In the genomic region with DNA sequence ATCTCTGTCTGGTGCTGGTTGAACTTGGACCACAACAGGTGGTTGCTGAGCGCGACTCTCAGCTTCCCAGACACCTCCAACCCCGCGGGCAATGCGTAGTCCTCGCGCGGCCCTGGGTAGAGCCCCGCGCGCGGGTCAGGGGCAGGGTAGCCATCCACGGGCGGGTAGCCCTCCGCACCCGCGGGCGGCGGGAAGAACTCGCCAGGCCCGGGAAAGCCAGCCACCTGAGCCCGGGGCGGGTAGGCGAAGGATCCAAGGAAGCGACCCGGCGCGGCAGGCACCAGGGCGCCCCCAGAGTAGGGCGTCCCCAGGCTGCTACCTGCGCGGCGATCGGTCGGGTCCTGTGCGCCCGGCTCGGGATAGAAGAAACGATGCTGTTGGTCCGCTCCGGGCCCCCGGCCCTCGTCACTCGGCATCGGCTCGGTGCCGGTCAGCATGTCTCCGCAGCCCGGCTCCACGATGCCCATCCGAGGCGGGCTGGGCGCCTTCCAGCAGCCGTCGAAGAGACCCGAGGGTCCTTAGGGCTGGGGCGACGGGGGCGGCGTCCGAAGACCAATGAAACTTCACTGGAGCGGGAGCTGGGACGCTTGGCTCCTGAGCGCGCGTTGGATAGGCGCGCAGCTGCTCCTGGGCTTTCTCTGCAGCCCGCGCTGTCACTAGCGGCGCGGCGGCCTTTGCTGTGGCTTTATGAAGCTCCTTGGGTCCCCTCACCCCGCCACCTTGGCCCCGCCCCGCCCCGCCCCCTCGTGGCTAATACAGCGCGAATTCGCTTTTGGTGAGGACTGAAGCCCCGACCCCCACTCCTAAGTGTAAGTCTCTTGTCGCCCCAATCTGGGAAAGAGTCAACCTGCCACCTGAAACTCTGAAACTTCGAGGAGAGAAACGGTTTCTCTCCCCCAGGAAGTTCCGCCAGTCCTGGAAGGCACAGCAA, we compare ENCODE assay signal across 8 mouse cellular contexts. TPM values are rescaled to one million over a fixed set of nuclear protein-coding genes. Genes with fewer than 3 reads are reported as not detected.
DNase-seq lines count a peak whose midpoint lies in the region; ATAC-seq and TF ChIP-seq lines count a peak whose summit lies in the region.

A gene (minus strand): TSS at position 661 of the 931 bp plus-strand sequence.

- no peak within 1 kb of the TSS for H3K27ac ChIP-seq in lung, embryonic 14.5 days (ENCODE audit: low read depth)
- H3K27ac ChIP-seq in embryonic facial prominence, embryonic 15.5 days (replicated peaks): no peak within 1 kb of the TSS
- no peak within 1 kb of the TSS for H3K27ac ChIP-seq in liver, embryonic 11.5 days (ENCODE audit: low read depth, low read length)

- no peaks in the 10 kb centered on the region for H3K9me3 ChIP-seq in lung, embryonic 14.5 days (ENCODE audit: low read depth, low read length)
- H3K9me3 ChIP-seq in embryonic facial prominence, embryonic 15.5 days (replicated peaks): no peaks in the 10 kb centered on the region
- no peaks in the 10 kb centered on the region for H3K9me3 ChIP-seq in liver, embryonic 11.5 days (ENCODE audit: control insufficient read depth, low read length)

- H3K9ac ChIP-seq in lung, embryonic 14.5 days: peak within 1 kb of the TSS; percentile 13; the same call in 1 of the 2 replicates
- H3K9ac ChIP-seq in embryonic facial prominence, embryonic 15.5 days: no peak within 1 kb of the TSS
- H3K9ac ChIP-seq in liver, embryonic 11.5 days (ENCODE audit: low read depth, low read length): no peak within 1 kb of the TSS

- peaks cover 69% of the 10 kb centered on the region for H3K27me3 ChIP-seq in lung, embryonic 14.5 days (ENCODE audit: insufficient read depth, low read length)
- peaks cover 69% of the 10 kb centered on the region for H3K27me3 ChIP-seq in embryonic facial prominence, embryonic 15.5 days
- peaks cover 77% of the 10 kb centered on the region for H3K27me3 ChIP-seq in liver, embryonic 11.5 days (replicated peaks; ENCODE audit: control insufficient read depth, insufficient read depth, low read length)
- H3K27me3 ChIP-seq in splenic B cell, adult 2 months (ENCODE audit: control insufficient read depth, insufficient read depth, low read length, poor library complexity, severe bottlenecking): no peaks in the 10 kb centered on the region

- H3K4me2 ChIP-seq in lung, embryonic 14.5 days: peak within 1 kb of the TSS; percentile 70
- H3K4me2 ChIP-seq in embryonic facial prominence, embryonic 15.5 days (replicated peaks): peak within 1 kb of the TSS; percentile 82
- peak within 1 kb of the TSS; percentile 62 for H3K4me2 ChIP-seq in liver, embryonic 11.5 days

- DNase-seq in lung, embryonic 14.5 days: peak; percentile 56
- no peak for DNase-seq in lung, postnatal 4 days
- DNase-seq in liver, embryonic 11.5 days (ENCODE audit: low spot score): no peak
- peak; percentile 39 for DNase-seq in splenic B cell, adult 2 months (ENCODE audit: low read depth, low spot score)
- DNase-seq in adipocyte (ENCODE audit: low spot score): no peak
- DNase-seq in adrenal gland, postnatal 4 days (ENCODE audit: low spot score in 2 of 2): no peak

- under 1% methylated on average over 87 of the region's 87 CpGs for WGBS in lung, embryonic 14.5 days
- under 1% methylated on average over 84 of the region's 87 CpGs for WGBS in embryonic facial prominence, embryonic 15.5 days
- WGBS in liver, embryonic 11.5 days: 2% methylated on average over 86 of the region's 87 CpGs

- no peak for TF ChIP-seq CTCF in lung, embryonic 14.5 days (IDR thresholded peaks at IDR 0.05; ENCODE audit: low read depth)

- peak within 1 kb of the TSS; percentile 40 for H3K4me3 ChIP-seq in lung, embryonic 14.5 days (ENCODE audit: low read depth, low read length)
- H3K4me3 ChIP-seq in embryonic facial prominence, embryonic 15.5 days (replicated peaks): peak within 1 kb of the TSS; percentile 43
- peak within 1 kb of the TSS; percentile 39 for H3K4me3 ChIP-seq in liver, embryonic 11.5 days (ENCODE audit: low read depth, low read length)

- no peaks in the 10 kb centered on the region for H3K36me3 ChIP-seq in lung, embryonic 14.5 days (ENCODE audit: insufficient read depth)
- H3K36me3 ChIP-seq in embryonic facial prominence, embryonic 15.5 days: no peaks in the 10 kb centered on the region
- no peaks in the 10 kb centered on the region for H3K36me3 ChIP-seq in liver, embryonic 11.5 days (ENCODE audit: control insufficient read depth, insufficient read depth, low read length)
- H3K36me3 ChIP-seq in splenic B cell, adult 2 months (ENCODE audit: control insufficient read depth, insufficient read depth, low read length, poor library complexity, severe bottlenecking): no peaks in the 10 kb centered on the region

- H3K4me1 ChIP-seq in lung, embryonic 14.5 days (ENCODE audit: insufficient read depth): peaks cover 6% of the 10 kb centered on the region; the same call in 1 of the 2 replicates
- peaks cover 19% of the 10 kb centered on the region for H3K4me1 ChIP-seq in embryonic facial prominence, embryonic 15.5 days
- peaks cover 9% of the 10 kb centered on the region; the same call in 1 of the 2 replicates for H3K4me1 ChIP-seq in liver, embryonic 11.5 days (replicated peaks; ENCODE audit: control insufficient read depth, insufficient read depth, low read length)

- peak; percentile 31; the same call in 1 of the 2 replicates for ATAC-seq in lung, embryonic 14.5 days (ENCODE audit: insufficient read depth)
- ATAC-seq in embryonic facial prominence, embryonic 15.5 days (ENCODE audit: insufficient number of reproducible peaks, low FRiP score, low TSS enrichment, low read depth): no peak
- ATAC-seq in liver, embryonic 11.5 days (replicated peaks; ENCODE audit: low FRiP score): no peak
- ATAC-seq in frontal cortex, adult (ENCODE audit: low TSS enrichment): no peak

RNA-seq across cellular contexts. Expression of the gene that starts here (rescaled TPM):
- not detected in 2 replicates for polyA plus RNA-seq in lung, embryonic 14.5 days (2014; fragmentation: Nextera tagmentation; extraction: Ambion mirVana)
- 0.07 and 0.15 TPM in 2 replicates for polyA plus RNA-seq in embryonic facial prominence, embryonic 15.5 days (2015; fragmentation: Nextera tagmentation; extraction: Ambion mirVana)
- not detected in 2 replicates for polyA plus RNA-seq in liver, embryonic 11.5 days (2014; fragmentation: Nextera tagmentation; extraction: Ambion mirVana)
- total RNA-seq in adrenal gland, postnatal 4 days (2021): under 1 TPM; 0.45 to 0.62 TPM

Comparison
In these comparisons a context has a peak if more than half of its experiments do, and no peak if none do; other contexts are left out.
1. Peak in DNase-seq, ATAC-seq, H3K4me3 ChIP-seq, H3K9ac ChIP-seq and H3K4me2 ChIP-seq in lung, embryonic 14.5 days; RNA of the gene not detected or under 1 TPM.